Mouse (Mus musculus) MEL-GATA-1-ER (cell line): ENCODE data around the gene Mon2.

Experiments used
- DNase-seq: peaks from one replicate; pipeline ENCODE4 v3.0.0-alpha.2; 2012; ENCODE audit warnings: low read depth; ENCODE audit errors: extremely low read depth

Gene Mon2

DNA sequence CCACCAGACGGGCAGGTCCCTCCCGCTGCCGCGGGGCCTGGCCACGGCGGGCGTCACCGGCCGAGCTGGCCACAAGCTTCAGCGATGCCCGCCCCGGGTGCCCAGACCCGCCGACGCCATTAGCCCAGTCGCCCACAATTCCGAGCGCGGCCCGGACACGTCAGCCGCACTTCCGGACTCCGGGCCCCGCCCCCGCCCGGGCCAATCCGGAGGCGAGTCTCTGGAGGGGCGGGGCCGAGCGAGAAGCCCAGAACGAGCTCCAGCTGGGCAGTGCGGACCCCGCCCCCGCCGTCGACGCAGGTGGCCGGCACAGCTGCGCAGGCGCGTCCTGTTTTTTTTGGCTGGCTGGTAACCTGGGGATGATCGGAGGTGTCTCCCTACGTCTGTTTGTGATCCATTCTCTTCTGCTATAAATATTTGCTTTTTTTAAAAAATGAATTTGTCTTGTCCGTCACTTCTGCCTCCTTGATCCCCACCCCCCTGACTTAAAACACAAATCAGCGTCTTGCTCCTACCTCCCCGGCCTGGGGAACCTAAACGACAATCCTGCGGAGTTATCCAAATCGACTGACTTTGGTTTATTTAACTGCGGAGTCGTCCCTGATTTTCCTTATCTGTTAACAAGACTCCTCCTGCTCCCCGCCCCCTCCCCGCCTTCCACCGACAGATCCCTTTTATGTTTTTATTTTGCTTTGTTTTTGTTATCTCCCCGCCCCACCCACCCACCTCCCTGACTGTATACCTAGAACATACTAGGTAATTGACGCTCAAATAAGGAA is at the start of gene Mon2:
TSS of gene Mon2 (minus strand) at position 261 of the 779 bp plus-strand sequence.
- DNase-seq = peak; percentile 53

DNA sequence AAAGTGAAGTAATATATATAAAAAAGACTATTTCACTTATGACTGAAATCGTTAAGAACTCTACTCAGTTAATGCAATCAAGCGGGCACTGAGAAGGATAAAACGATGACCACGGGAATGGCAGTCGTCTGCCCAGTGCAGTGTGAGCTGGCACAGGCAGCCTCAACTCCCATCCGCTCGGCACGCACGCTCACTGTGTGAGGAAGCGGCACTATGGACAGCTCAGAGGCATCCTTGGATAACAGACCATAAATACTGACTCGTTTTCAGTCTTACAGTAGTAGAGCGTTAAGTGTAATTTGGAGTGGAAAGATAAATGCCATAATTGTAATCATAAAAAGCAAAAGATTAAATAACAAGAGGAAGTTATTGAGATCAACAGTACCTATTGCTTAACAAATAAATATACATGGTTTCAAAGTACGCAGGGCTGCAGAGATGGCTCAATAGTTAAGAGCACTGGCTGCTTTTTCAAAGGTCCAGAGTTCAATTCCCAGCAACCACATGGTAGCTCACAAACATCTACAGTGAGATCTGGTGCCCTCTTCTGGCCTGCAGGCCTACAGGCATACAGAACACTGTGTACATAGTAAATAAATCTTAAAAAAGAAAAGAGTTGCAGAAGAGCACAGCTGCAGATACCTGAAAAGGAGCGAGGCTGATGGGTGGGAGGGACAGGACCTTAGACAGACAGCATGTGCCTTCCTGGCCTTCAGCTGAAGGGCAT is 44.5 kb upstream of the Mon2 start:
- DNase-seq = no peak

DNA sequence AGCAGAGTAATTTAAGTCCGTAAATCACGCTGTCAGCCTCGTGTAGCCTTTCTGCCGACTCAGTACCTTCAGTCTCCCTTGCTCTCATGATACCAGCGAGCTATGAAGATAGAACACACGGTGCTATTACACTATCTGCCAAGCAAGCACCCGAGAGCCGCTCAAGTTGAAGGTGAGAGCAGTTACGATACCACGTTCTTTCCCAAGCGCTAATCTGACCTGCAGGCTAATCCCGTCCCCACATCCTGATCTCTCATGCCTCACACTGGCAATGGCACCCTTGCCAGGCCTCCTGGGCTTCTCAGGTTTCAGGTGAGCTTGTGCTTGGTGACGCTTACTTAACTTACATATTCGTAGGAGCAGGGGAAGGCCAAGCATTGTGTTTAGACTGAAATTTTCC is 40.6 kb upstream of the Mon2 start:
- no peak for DNase-seq

DNA sequence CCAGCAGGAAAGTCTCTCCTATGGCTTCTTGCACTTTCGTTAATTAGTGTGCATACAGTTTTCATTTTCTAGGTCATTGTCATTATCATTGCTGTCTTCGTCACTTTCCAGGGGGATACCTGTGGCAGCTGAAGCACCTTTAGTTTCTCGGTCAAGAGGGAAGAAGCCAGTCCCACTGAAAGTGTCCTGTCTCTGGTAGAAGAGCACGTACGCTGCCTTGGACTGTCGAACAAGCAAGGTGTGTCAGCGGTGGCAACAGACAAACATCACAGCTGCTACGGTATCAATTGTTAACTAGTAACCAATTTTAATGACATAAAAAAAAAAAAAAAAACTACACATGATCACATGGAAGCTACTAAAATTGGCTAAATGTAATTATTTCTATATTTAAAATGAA is 37.2 kb upstream of the Mon2 start:
- DNase-seq = no peak

DNA sequence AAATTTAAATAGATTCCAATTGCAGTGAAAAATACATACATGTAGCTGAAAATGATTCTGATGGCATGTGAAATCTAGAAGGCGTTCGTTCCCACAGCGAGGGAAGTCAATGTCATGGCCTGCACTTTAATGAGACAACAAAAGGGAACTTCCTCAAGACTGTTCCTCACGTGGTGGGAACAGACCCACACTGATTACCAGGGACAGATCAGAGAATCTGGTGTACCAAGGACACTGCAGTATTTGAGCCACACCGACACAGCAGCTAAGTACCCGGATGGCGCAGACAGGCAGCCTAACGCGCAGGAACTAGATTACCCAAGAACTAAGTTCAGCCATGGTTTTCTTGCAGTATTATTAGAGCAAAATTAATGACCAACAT is 36.5 kb upstream of the Mon2 start:
- DNase-seq = no peak

DNA sequence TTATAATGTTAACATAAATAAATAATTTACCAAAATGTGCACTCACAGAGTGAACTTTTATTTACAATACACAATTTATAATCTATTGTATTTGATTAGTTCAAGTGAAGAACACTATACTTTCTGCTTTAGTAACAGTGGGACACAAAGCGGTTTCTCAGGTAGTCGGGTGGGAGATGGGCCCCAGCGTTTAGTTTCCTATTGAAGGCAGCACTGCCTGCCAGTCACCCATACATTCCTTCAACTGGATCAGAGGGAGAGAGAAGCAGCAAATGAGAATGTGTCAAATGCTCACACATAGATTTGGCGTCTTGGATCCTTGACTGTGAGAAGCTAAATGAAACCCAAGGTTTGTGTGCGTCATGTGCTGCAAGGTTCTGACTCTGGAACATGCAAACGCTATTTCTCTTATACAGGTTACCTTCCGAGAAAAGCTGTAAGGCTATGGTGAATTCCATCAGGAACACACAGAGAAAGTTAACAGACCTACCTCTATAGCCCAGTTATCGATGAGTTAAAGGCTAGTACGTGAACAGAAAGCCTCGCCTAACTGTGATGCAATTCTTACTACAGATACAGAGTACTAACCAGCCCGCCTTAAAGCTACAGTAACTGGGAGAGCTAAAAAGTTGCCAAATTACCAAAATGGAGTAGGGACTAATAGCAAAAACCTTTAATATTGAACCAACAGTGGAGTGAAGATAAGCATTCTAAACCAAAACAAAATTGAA is 35.9 kb upstream of the Mon2 start:
- DNase-seq = no peak

DNA sequence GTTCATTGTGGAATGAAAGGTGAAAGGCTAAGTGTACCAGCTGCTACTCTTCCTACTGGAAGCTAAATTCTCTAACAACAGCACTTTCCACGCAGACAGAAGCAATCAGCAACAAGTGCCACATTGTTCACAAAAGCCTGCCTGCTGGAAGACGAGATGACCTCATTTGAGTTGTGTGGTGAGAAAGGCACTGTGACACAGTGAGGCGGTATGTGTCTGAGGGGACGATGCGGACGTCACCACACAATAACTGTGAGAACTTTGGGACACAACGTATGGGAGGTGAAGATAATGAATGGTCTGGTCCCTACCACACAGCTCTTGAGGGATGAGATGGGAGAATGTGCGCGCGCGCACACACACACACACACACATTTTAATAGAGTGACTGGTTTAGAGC is 34.2 kb upstream of the Mon2 start:
- DNase-seq = no peak

DNA sequence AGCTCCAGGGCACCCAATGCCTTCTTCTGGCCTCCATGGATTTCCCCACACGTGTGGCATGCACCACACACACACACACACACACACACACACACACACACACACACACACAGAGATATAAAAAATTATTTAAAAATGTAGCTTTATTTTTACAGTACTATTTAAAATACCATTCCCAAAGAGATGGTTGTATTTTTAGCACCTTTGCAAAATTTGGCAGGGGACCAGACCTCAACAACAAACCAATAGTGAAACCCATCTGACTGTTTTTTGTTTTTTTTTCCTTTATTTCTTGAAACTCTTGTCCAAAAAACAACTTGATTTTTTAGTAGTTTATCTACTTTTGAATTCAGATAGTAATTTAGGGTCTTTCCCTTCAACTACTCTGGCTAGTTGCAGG is 32.2 kb upstream of the Mon2 start:
- DNase-seq = no peak

DNA sequence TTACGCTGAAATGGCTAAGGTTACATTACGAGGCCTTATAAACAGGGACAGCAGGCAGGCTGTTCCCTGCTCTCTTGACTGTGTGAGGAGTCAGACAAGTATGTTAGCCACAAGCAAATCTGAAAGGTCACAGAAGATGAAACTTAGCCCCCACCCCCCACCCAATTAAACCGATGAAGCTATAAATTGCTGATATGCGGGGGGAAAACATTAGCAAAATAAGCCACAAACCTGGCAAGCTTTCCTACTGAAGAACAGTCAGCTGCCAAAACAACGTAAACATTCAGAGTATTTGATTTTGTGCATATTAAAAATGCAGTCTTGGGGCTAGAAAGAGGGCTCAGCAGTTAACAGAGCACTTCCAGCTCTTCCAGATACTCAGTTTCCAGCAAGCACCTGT is 31.8 kb upstream of the Mon2 start:
- no peak for DNase-seq

DNA sequence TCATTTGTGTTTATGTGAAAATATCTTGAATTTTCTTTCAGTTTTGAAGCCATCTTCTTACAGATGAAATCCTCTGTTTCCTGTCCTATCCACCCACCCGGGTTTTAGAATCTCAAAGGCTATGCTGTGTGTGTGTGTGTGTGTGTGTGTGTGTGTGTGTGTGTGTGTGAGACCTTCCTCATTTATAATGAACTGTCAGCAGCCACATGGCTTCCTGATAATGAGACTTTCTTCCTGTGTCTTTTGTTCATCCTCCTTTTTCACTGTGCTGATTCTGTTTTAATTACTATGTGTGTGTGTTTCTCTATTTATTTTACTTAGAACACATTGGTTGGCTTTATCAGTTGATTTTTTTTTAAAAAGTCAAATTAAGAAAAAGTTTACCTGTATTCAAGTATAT is 25.0 kb upstream of the Mon2 start:
- DNase-seq = peak; percentile 50

DNA sequence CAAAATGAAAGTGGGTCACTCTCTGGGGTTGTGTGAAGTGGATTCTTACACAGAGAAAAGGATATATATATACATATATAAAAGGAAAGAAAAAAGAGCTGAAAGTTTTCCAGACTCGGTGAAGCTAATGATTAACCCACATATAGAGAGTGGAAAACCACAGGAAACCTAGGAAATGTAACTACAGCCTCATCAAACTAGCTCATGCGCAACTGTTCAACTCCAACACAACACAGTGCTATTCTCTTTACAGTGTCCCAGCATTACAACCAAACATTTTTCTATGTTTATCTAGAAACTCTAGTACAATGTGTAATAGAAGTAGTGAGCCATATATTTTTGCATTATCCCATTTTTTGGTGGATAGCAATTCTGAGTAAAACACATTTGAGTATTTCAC is 24.3 kb upstream of the Mon2 start:
- DNase-seq = no peak

DNA sequence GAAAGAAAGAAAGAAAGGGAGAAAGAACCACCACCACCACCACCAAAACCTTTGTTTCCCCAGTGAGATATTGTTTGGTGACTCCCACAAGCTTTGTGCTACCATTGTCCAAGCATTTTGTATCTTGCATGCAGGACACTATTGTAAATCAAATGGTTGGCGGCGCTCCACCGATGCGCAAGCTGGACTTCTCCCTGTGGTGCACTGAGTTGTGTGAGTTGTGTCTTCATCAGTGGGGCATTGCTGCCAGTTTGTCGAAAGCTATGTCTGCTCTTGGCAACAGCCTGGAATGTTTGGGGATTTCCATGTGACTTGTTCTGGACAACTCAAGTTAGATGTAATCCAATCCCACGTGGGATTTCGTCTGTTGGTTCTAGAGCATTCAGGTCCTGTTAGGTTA is 18.2 kb upstream of the Mon2 start:
- DNase-seq = no peak

DNA sequence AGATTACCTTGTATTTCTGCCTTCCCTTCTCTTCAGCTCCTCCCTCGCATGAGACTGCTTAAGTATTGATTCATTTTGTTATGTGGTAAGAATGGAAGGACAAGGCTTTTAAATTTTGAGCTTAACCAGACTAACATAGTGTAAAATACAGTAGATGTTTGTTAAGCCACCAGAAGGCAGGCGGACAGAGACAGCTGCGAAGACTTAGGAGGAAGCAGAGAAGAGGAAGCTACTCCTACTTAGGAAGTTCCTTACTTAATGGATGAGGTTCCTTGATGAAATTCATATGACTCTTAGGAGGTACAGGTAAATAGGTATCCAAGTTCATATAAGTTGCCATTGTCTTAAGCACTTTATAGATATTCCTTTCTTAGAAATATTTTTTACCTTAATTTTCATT is 16.3 kb upstream of the Mon2 start:
- DNase-seq = no peak

DNA sequence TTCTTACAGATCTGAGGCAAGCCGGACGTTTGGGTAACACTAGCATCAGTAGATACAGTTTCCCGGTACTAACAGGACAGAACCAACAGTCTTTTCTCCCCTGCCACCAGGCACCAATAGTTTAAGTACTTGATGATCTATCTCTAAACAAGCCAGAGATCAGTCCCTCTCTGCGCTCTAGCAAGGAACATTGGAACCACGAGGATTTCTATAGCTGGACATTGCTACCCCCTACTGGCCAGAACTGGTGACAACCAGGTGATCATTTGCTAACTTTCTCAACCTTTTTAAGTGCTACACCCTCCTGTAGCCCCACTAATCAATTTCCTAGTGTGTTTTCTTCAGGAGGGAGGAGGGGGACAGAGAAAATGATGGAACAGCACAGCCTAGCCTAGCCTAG is 15.4 kb upstream of the Mon2 start:
- peak; percentile 56 for DNase-seq

DNA sequence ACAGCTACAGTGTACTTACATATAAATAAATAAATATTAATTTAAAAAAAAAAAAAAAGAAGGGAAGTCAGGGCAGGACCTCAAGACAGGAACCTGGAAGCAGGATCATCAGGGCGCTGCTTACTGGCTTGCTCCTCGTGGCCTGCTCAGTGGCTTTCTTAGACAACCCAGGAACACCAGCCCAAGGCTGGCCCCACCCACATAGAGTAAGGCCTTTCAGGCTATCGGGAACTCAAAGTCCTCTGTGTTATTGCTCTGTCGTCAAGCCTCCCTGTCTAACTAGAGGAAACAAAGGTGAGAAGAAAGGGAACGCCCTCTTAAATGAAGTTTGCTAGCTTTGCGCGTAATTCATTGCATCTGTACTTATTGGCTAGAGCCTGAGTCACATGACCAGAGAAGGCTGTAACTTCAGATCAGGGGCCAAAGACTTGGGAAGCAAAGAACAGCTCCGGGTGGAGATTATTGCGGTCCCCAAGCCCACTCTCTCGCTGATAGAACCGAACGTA is 13.2 kb upstream of the Mon2 start:
- DNase-seq = no peak

DNA sequence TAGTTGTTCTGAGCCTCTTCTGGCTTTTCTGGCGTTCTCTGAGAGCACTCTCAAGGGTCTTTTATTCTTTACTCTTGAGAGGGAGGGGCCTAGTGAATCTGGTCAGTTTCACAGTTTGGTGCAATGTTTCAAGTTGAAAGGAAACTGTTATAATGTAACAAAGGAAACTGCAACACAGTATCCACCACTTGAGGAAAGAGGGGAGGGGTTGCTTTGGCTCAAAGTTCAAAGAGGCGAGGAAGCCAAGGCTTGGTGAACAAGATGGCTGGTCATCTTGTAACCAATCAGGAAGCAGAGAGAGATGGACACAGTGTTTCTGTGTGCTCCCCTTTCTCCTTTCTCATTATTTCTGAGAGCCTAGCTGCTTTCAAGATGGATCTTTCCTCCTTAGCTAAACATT is 10.5 kb upstream of the Mon2 start:
- no peak for DNase-seq

DNA sequence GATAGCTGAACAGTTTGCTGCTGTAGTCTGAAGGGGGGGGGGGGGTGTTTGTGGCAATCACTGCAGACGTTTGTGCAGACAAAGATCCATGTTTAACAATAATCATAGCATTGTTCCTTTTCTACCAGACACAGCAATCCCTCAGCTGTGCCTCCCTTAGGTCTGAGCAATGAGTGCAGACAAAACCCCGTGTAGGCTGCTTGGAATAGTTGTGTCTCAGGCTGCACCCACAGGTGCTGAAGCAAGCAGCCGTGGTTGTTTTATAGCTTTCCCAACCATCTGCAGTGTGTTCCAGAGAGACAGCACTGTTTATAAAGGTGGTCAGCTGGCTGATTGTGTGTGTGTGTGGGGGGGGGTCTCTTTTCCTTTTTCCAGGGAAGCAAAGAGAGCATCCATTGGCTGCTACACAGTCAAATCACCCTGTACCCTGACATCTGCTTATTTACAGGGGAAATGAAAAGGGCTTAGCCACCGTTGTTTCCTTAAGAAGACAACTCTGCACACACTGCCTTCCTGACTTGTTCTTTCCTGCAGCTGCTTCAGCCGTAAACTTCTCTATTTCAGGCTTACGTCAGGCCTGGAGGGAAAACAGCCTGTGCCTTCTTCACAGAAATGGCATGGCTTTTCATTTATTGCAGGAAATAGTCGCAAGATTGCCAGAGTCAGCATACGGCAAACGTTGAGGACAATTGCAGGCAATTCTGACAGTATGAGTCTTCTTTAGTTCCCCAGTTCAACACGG is 8.8 kb upstream of the Mon2 start:
- no peak for DNase-seq

DNA sequence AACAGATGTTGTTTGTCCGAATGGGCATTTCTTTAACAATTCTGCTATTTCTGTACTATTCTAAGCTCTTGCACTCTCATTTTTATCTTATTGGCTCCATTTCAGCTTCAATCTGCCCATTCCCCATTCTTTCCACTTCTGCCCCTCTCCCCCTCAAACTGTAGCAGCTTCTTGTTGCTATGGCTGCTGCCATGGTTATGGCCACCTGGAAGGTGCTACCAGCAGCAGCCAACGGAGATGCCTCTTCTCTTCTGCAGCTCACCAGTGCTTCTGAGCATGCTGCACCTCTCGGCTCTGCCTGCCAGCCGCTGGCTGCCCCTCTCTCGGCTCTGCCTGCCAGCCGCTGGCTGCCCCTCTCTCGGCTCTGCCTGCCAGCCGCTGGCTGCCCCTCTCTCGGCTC is 8.0 kb upstream of the Mon2 start:
- DNase-seq = no peak

DNA sequence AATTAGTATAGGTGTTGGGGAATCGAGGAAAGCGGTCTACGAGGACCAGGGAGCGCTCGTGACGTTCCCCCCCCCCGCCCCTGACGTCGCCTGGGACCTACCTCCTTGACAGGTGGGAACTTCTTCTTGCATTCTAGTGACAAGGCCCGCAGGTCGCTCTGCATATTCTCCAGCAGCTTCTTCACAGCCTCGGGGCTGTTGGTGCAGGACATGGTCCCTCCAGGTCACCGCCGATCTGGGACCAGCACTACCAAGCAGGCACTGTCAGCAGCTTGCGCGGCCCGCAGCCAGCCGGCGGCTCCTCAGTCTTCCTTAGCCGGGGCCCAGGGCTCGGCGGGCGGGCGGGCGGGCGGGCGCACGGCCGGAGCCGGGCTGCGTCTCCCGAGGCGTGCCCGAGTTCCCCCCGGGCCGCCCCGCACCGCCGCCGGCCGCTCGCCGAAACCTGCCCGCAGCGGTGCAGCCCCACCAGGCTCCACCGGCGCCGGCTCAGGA is 508 bp downstream of the Mon2 start:
- no peak for DNase-seq

DNA sequence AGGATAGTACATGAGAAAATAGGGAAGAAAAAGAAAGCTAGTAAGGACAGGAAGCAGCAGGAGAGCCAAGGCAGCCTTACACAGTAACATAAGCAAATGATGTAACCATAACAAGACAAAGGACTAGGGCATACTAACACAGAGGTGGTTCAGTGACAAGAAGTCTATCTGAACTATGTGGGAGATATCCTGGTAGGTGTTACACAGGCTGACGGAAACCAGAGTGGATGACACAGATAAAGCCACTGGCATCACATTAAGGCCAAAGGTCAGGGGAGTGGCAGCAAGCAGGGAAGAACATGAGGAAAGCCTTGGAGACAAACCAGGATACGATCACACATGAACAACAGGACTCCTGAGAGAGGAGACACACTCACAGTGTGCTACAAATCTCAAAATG is 4.3 kb downstream of the Mon2 start:
- DNase-seq = no peak

DNA sequence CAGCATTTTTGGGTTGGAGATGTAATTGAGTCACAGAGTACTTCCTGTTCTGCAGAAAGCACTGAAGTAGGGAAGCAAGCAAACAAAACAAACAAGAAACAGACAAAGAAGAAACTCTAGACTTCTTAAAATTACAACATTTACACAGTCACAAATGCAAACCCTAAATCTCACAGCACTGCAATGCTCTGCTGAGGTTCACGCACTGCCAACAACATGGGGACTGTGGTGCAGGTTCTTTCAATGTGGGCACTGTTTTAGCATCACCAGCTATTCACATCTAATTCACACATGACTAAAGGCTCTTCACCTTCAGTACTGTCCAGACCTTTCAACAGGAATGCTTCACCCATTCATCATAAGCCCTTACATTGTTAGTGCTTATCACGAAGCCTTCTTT is 13.3 kb downstream of the Mon2 start:
- DNase-seq = no peak
